Mouse (Mus musculus) thymus, postnatal 4 days (tissue): ENCODE results near the gene Mapkapk5.
A peak's percentile ranks its signal among the peaks of the same experiment; 100 is the strongest.

Source experiments
- DNase-seq: peaks from one replicate; pipeline ENCODE4 v3.0.0; 2021

Mapkapk5 gene

GRCm38 (mm10) chr5:121545793-121546529, at the start of gene Mapkapk5:
TSS of gene Mapkapk5 (minus strand) at chr5:121545905.
- peak; percentile 99 for DNase-seq

- no peak for DNase-seq
These were observed 49.1 kb upstream of the Mapkapk5 start for GRCm38 (mm10) chr5:121594714-121595313.

GRCm38 (mm10) chr5:121593451-121594401, 48.0 kb upstream of the Mapkapk5 start, which contains the start of gene Aldh2:
TSS of gene Aldh2 (minus strand) at chr5:121593824.
- peak; percentile 94 for DNase-seq

- DNase-seq: no peak
These were observed 47.2 kb upstream of the Mapkapk5 start for GRCm38 (mm10) chr5:121592816-121593407.

- DNase-seq: no peak
These were observed 46.5 kb upstream of the Mapkapk5 start for GRCm38 (mm10) chr5:121592064-121592815.

DNA sequence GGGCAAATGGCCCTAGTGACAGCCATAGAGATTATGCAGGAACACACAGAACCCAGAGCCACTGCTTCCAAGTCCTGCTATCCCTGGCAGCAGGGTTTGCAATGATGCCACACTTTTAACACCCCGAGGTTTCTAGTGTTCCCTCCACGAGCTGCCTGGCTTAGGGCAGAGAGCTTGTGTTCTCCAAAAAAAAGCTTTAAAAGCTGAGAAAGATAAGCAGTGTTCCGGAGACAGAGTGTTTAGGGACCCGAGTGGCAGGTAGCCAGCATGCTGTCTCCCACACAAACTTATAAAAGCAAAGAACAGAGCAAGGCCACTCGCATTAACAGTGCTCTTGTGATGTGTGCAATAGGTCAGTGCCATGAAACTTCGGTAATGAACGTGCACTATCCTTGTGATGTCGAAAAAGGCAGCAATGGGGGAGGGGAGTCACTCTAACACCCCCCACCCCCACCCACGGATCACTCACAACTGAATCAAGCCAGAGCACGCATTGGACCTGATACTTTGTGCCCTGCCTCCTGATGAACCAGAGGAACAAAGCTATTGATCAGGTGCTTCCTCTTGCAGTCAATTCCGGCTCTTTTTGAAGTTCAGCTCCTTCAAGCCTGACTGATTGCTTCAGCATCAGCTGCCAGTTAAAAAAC, 45.8 kb upstream of the Mapkapk5 start:
- DNase-seq: no peak

DNA sequence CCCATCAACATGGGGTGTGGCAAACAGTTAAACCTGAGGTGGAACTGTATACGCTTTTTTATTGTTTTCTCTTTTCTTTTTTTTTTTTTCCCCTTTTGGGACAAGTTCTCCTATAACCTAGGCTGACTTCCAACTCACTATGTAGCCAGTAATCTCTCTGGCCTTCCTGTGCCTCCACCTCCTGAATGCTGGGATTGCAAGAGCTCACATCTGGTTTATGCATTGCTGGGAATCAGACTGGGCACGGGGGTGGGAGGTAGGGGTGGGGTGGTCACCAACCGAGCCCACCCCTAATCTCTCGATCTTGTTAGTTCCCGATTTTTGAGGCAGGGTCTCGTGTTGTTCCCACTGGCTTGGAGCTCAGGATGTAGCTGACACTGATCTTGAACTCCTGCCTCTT, 44.2 kb upstream of the Mapkapk5 start:
- DNase-seq: no peak

- DNase-seq: peak; percentile 43
These were observed 40.8 kb upstream of the Mapkapk5 start for GRCm38 (mm10) chr5:121586400-121587039.

- DNase-seq: no peak
These were observed 40.0 kb upstream of the Mapkapk5 start for GRCm38 (mm10) chr5:121585699-121586098.

GRCm38 (mm10) chr5:121585005-121585404, 39.3 kb upstream of the Mapkapk5 start:
- DNase-seq: no peak

GRCm38 (mm10) chr5:121583765-121584501, 38.2 kb upstream of the Mapkapk5 start:
- peak; percentile 50 for DNase-seq

DNA sequence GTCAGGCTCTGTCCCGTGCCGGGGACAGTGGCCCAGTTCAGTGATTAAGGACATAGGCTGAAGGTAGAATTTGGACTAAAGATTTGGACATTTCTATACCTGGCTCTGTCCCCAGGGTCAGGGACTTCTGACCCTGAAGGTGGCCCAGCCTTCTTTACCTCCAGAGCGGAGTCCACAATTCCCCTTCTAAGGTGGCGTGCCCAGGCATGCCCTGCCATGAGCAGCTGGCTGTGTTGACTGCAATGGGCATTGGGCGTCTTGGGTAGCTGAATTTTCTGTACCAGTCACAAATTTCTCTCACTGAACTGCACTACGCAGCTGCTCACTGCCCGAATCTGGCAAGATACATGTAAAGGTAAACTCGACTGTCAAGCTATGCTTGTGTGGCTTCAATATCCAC, 36.2 kb upstream of the Mapkapk5 start:
- DNase-seq: no peak

DNA sequence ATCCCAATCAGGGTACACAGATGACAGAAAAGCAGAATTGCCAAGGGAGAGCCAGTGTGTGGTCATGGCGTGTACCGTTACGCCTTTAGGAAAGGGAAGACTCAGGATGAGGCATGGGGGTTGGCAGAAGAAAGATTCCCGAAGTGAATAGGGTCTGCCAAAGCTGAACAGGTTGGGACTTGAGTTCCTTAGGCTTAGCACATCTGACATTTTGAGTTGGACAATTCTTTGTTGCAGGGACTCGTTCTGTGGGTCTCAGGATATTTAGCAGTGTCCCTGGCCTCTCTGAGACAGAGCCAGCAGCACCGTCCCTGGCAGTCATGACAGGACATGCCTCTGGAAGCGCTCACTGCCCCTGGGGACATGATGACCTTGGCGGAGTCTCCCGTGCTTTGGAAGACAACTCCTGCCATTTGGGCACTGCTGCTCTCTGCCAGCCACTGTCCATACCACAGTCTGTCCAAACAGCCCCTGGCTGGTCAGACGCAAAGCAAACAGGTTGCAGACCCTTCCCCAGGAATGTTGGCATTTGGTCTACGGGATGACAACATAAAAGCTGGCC, 31.3 kb upstream of the Mapkapk5 start:
- DNase-seq: no peak

DNA sequence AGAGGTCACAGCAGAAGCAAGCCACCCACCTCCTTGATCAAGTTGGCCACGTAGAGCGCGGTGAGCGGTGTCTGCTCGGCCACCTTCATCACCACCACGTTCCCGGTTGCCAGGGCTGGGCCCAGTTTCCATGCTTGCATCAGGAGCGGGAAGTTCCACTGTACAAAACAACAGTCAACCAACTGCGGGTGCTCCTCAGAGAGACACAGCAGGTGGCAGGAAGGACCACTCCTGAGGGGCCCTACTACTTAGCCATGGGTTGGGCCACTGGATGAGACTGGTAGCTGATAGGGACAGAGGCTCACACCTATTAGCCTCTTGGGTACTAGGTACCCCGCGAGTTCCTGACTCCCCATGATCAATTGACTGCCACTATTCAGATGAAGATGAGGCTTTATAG, 30.2 kb upstream of the Mapkapk5 start:
- no peak for DNase-seq

DNA sequence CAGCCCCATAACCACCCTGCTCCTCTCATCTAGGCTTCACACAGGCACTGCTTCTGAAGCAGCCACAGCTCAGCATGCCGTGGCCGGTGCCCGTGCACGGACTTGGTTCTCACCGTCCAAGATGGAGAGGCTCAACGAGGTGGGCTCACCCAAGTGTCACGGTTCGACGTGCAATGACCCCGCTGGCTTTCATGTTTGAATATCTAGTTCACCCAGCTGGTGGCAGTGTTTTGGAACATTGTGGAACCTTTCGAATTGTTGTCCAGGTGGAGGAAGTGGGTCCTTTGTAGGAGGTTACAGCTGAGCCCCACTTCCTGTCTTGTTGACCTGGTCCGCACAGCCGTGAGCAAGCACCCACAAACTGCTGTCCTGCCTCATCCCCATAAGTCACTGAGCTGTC, 28.4 kb upstream of the Mapkapk5 start:
- DNase-seq: peak; percentile 62

- DNase-seq: no peak
These were observed 25.1 kb upstream of the Mapkapk5 start for GRCm38 (mm10) chr5:121570787-121571186.

- DNase-seq: no peak
These were observed 24.2 kb upstream of the Mapkapk5 start for GRCm38 (mm10) chr5:121569881-121570420.

DNA sequence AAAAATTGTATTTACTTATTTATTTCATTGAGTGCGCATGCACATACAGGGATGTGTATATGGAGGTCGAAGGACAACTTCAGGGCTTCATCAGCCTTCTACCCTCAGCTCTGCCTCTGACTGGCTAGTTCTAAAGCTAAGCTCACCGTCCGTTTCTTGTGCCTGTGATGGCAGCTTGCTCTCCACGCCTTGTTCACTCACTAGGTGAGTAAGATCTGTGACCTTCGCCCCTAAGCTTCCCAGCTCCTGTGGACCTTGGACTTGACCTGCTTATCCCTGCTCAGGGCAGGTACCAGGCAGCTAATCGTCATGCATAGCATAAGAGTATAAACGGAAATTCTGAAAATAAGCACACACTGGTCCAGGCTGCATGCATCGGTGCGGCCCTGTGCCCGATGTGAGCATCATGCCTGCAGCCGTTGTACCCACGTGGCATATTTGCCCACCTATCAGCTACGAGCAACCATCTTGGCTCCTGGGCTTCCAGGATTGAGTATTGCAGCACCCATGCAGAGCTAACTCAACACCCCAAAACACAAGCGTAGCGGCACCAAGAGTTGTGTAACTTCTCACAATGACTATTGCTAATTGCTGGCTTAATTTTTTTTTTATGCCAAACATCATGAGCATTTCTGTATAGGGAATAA, 20.5 kb upstream of the Mapkapk5 start:
- no peak for DNase-seq

- DNase-seq: peak; percentile 98
These were observed 18.8 kb upstream of the Mapkapk5 start for GRCm38 (mm10) chr5:121564468-121564895.
